Mouse (Mus musculus) MEL (cell line): ENCODE results near the gene Dennd1a.

Experiments
- CTCF ChIP-seq, 3 experiments: IDR thresholded peaks in 2 of 3; conservative IDR thresholded peaks in 1 of 3; 2 replicates each; pipeline ENCODE4 v1.5.1; 2011 to 2012; ENCODE audit warnings: low read length in 3 of 3, low read depth in 2 of 3, mild to moderate bottlenecking in 2 of 3, improper control_type of control experiment in 1 of 3, inconsistent platforms in 1 of 3, mixed read lengths in 1 of 3, moderate library complexity in 1 of 3; ENCODE audit not compliant: control insufficient read depth in 1 of 3, insufficient read depth in 1 of 3, poor library complexity in 1 of 3, severe bottlenecking in 1 of 3
- E2F4 ChIP-seq: IDR thresholded peaks from 2 replicates; pipeline ENCODE4 v1.6.1; 2011; ENCODE audit warnings: low read depth, low read length, improper control_type of control experiment, borderline replicate concordance
- ELF1 ChIP-seq: IDR thresholded peaks from 2 replicates; pipeline ENCODE4 v1.6.1; 2014; ENCODE audit warnings: low read depth, mild to moderate bottlenecking, inconsistent platforms, low read length, improper control_type of control experiment, moderate library complexity
- EP300 ChIP-seq, 2 experiments: IDR thresholded peaks; 2 replicates each; pipeline ENCODE4 v1.6.1; 2011; ENCODE audit warnings: improper control_type of control experiment in 2 of 2, low read length in 2 of 2, low read depth in 1 of 2, mild to moderate bottlenecking in 1 of 2
- GABPA ChIP-seq: IDR thresholded peaks from 2 replicates; pipeline ENCODE4 v1.6.1; 2012; ENCODE audit warnings: low read depth, mild to moderate bottlenecking, inconsistent platforms, low read length, improper control_type of control experiment, moderate library complexity
- GATA1 ChIP-seq: IDR thresholded peaks from 2 replicates; pipeline ENCODE4 v1.6.1; 2011; ENCODE audit warnings: low read depth, low read length, improper control_type of control experiment
- KAT2A ChIP-seq: conservative IDR thresholded peaks from 2 replicates; pipeline ENCODE4 v1.6.1; 2012; ENCODE audit warnings: low read depth, low read length, improper control_type of control experiment, inconsistent platforms
- MAX ChIP-seq: IDR thresholded peaks from 2 replicates; pipeline ENCODE4 v1.6.1; 2011; ENCODE audit warnings: low read length, improper control_type of control experiment
- NELFE ChIP-seq: IDR thresholded peaks from 2 replicates; pipeline ENCODE4 v1.6.1; 2011; ENCODE audit warnings: low read depth, low read length, improper control_type of control experiment
- POLR2A ChIP-seq, 2 experiments: IDR thresholded peaks; 2 replicates each; pipeline ENCODE4 v1.6.1; 2011 to 2012; ENCODE audit warnings: low read length in 2 of 2, mild to moderate bottlenecking in 2 of 2, control low read depth in 1 of 2, improper control_type of control experiment in 1 of 2, low read depth in 1 of 2, moderate library complexity in 1 of 2; ENCODE audit not compliant: control insufficient read depth in 1 of 2, insufficient read depth in 1 of 2, poor library complexity in 1 of 2
- TBP ChIP-seq: IDR thresholded peaks from 2 replicates; pipeline ENCODE4 v1.8.0; 2011; ENCODE audit warnings: low read depth, low read length, improper control_type of control experiment
- TCF12 ChIP-seq: IDR thresholded peaks from 2 replicates; pipeline ENCODE4 v1.6.1; 2014; ENCODE audit warnings: low read depth, mild to moderate bottlenecking, inconsistent platforms, low read length, improper control_type of control experiment, moderate library complexity
- USF1 ChIP-seq: IDR thresholded peaks from 2 replicates; pipeline ENCODE4 v1.6.1; 2014; ENCODE audit warnings: low read depth, mild to moderate bottlenecking, inconsistent platforms, low read length, improper control_type of control experiment, moderate library complexity
- ZKSCAN1 ChIP-seq: IDR thresholded peaks from 2 replicates; pipeline ENCODE4 v1.6.1; 2012; ENCODE audit warnings: low read depth, mild to moderate bottlenecking, inconsistent platforms, low read length, improper control_type of control experiment, moderate library complexity

DNA sequence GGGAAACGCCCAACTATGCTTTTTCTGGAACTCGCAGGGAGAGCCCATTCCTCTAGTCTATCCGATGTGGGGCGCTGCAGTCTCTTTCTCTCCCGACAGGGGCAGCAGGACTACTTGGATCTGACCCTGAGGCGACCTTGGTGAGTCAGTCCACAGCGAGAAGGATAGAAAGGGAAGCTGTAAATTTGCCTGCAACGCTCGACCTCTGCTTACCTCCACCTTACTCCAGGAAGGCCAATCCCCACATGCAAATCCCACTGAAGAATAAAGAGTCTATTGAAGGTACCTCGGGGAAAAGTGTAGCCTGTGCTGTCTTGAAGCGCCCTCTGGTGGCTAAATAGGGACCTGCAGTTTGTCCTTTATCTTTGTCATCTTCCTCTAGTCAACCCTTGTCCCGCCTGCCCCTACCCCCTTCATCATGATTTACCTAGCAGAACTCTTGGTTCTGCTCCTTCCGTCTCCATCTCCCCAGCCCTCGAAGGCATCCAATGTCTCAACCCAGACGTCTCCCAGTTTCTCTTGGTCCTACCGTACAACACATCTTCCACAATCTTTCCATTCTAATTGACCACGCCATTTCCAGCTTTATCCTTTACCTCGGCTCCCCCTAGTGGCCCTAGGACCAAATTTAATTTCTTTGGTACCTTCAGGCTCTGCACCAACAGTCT is 515.4 kb downstream of the Dennd1a start:
- TF ChIP-seq CTCF (IDR thresholded peaks at IDR 0.05 in 2 of 3, conservative IDR thresholded peaks at IDR 0.05 in 1 of 3; ENCODE audit: control insufficient read depth in 1 of 3, insufficient read depth in 1 of 3, low read depth in 2 of 3, low read length in 3 of 3, poor library complexity in 1 of 3, severe bottlenecking in 1 of 3) (peak; percentile 57 to 91 (median 85)), EP300 (IDR thresholded peaks at IDR 0.05; ENCODE audit: low read depth in 1 of 2, low read length in 2 of 2) (no peak), ZKSCAN1 (no peak), ELF1 (no peak), KAT2A (no peak), MAX (no peak), TBP (no peak), POLR2A (IDR thresholded peaks at IDR 0.05; ENCODE audit: control insufficient read depth in 1 of 2, insufficient read depth in 1 of 2, low read depth in 1 of 2, low read length in 2 of 2, poor library complexity in 1 of 2) (no peak), TCF12 (no peak), USF1 (no peak), GATA1 (peak; percentile 78), GABPA (no peak), E2F4 (no peak), NELFE (no peak)
